Mouse (Mus musculus) MEL (cell line): ENCODE data around the gene Nr2c2. TPM values are rescaled to one million over a fixed set of nuclear protein-coding genes. Genes with fewer than 3 reads are reported as not detected.

Source experiments
- DNase-seq: peaks from one replicate; pipeline ENCODE4 v3.0.0; 2011; ENCODE audit warnings: low read depth, low spot score
- H3K27ac ChIP-seq: 2 replicates; pipeline ENCODE4 v1.5.1; 2012; ENCODE audit warnings: low read depth, mild to moderate bottlenecking, control low read depth, low read length, moderate library complexity; ENCODE audit not compliant: control insufficient read depth
- H3K27me3 ChIP-seq, 2 experiments: fragments of 150-350 bp in 1 of 2; sonication (generic) in 1 of 2; 2 replicates each; pipeline ENCODE4 v1.6.1; 2012; ENCODE audit warnings: low read length in 2 of 2, mild to moderate bottlenecking in 2 of 2, improper control_type of control experiment in 1 of 2, moderate library complexity in 1 of 2; ENCODE audit not compliant: insufficient read depth in 2 of 2, control insufficient read depth in 1 of 2
- H3K36me3 ChIP-seq, 2 experiments: 2 replicates each; pipeline ENCODE4 v1.6.1; 2012 to 2014; ENCODE audit warnings: low read length in 2 of 2, improper control_type of control experiment in 1 of 2, inconsistent platforms in 1 of 2, mild to moderate bottlenecking in 1 of 2; ENCODE audit not compliant: insufficient read depth in 2 of 2, control insufficient read depth in 1 of 2
- H3K4me1 ChIP-seq, 2 experiments: fragments of 150-350 bp in 1 of 2; sonication (generic) in 1 of 2; 2 replicates each; pipeline ENCODE4 v1.6.1; 2012; ENCODE audit warnings: low read length in 2 of 2, improper control_type of control experiment in 1 of 2, mild to moderate bottlenecking in 1 of 2; ENCODE audit not compliant: insufficient read depth in 2 of 2, control insufficient read depth in 1 of 2
- H3K4me3 ChIP-seq, 2 experiments: fragments of 150-350 bp in 1 of 2; sonication (generic) in 1 of 2; 2 replicates each; pipeline ENCODE4 v1.5.1; 2012; ENCODE audit warnings: low read depth in 2 of 2, low read length in 2 of 2, mild to moderate bottlenecking in 2 of 2, moderate library complexity in 2 of 2, control low read depth in 1 of 2, improper control_type of control experiment in 1 of 2; ENCODE audit not compliant: control insufficient read depth in 1 of 2, insufficient read depth in 1 of 2
- H3K79me2 ChIP-seq: 2 replicates; pipeline ENCODE4 v1.6.1; 2012; ENCODE audit warnings: mild to moderate bottlenecking, low read length, moderate library complexity; ENCODE audit not compliant: control insufficient read depth, poor library complexity, insufficient read depth
- H3K9ac ChIP-seq: 2 replicates; pipeline ENCODE4 v1.6.1; 2012; ENCODE audit warnings: low read depth, mild to moderate bottlenecking, control low read depth, low read length, moderate library complexity; ENCODE audit not compliant: control insufficient read depth, poor library complexity, severe bottlenecking
- H3K9me3 ChIP-seq: fragments of 150-350 bp; sonication (generic); replicated peaks from 2 replicates; pipeline ENCODE4 v1.6.1; 2012; ENCODE audit warnings: mild to moderate bottlenecking, low read length, improper control_type of control experiment, moderate library complexity; ENCODE audit not compliant: insufficient read depth
- BHLHE40 ChIP-seq: IDR thresholded peaks from 2 replicates; pipeline ENCODE4 v1.6.1; 2012; ENCODE audit warnings: low read depth, mild to moderate bottlenecking, inconsistent platforms, low read length, improper control_type of control experiment, borderline replicate concordance
- CHD2 ChIP-seq: IDR thresholded peaks from 2 replicates; pipeline ENCODE4 v1.6.1; 2011; ENCODE audit warnings: low read length, improper control_type of control experiment
- CTCF ChIP-seq, 3 experiments: IDR thresholded peaks in 2 of 3; conservative IDR thresholded peaks in 1 of 3; 2 replicates each; pipeline ENCODE4 v1.5.1; 2011 to 2012; ENCODE audit warnings: low read length in 3 of 3, low read depth in 2 of 3, mild to moderate bottlenecking in 2 of 3, improper control_type of control experiment in 1 of 3, inconsistent platforms in 1 of 3, mixed read lengths in 1 of 3, moderate library complexity in 1 of 3; ENCODE audit not compliant: control insufficient read depth in 1 of 3, insufficient read depth in 1 of 3, poor library complexity in 1 of 3, severe bottlenecking in 1 of 3
- JUND ChIP-seq: IDR thresholded peaks from 2 replicates; pipeline ENCODE4 v1.6.1; 2011; ENCODE audit warnings: low read depth, mild to moderate bottlenecking, improper control_type of control experiment, low read length
- KAT2A ChIP-seq: conservative IDR thresholded peaks from 2 replicates; pipeline ENCODE4 v1.6.1; 2012; ENCODE audit warnings: low read depth, low read length, improper control_type of control experiment, inconsistent platforms
- MXI1 ChIP-seq: IDR thresholded peaks from 2 replicates; pipeline ENCODE4 v1.6.1; 2011; ENCODE audit warnings: mild to moderate bottlenecking, low read depth, low read length, improper control_type of control experiment
- MYB ChIP-seq: IDR thresholded peaks from 2 replicates; pipeline ENCODE4 v1.6.1; 2011; ENCODE audit warnings: mild to moderate bottlenecking, low read depth, low read length, improper control_type of control experiment
- NELFE ChIP-seq: IDR thresholded peaks from 2 replicates; pipeline ENCODE4 v1.6.1; 2011; ENCODE audit warnings: low read depth, low read length, improper control_type of control experiment
- POLR2A ChIP-seq, 2 experiments: IDR thresholded peaks; 2 replicates each; pipeline ENCODE4 v1.6.1; 2011 to 2012; ENCODE audit warnings: low read length in 2 of 2, mild to moderate bottlenecking in 2 of 2, control low read depth in 1 of 2, improper control_type of control experiment in 1 of 2, low read depth in 1 of 2, moderate library complexity in 1 of 2; ENCODE audit not compliant: control insufficient read depth in 1 of 2, insufficient read depth in 1 of 2, poor library complexity in 1 of 2
- POLR2AphosphoS5 ChIP-seq: IDR thresholded peaks from 2 replicates; pipeline ENCODE4 v1.6.1; 2012; ENCODE audit warnings: low read depth, borderline replicate concordance, mild to moderate bottlenecking, inconsistent platforms, low read length, moderate library complexity, mixed read lengths
- RAD21 ChIP-seq: IDR thresholded peaks from 2 replicates; pipeline ENCODE4 v1.6.1; 2011; ENCODE audit warnings: mild to moderate bottlenecking, low read depth, low read length, improper control_type of control experiment
- RCOR1 ChIP-seq: IDR thresholded peaks from 2 replicates; pipeline ENCODE4 v1.6.1; 2012; ENCODE audit warnings: low read depth, mild to moderate bottlenecking, inconsistent platforms, low read length, improper control_type of control experiment
- SMC3 ChIP-seq: IDR thresholded peaks from 2 replicates; pipeline ENCODE4 v1.6.1; 2011; ENCODE audit warnings: low read depth, low read length, improper control_type of control experiment
- USF2 ChIP-seq, 2 experiments: IDR thresholded peaks; 2 replicates each; pipeline ENCODE4 v1.6.1; 2011 to 2012; ENCODE audit warnings: improper control_type of control experiment in 2 of 2, low read length in 2 of 2, borderline replicate concordance in 1 of 2, inconsistent platforms in 1 of 2, low read depth in 1 of 2, mild to moderate bottlenecking in 1 of 2; ENCODE audit not compliant: insufficient read depth in 1 of 2
- ZC3H11A ChIP-seq: IDR thresholded peaks from 2 replicates; pipeline ENCODE4 v1.6.1; 2012; ENCODE audit warnings: low read depth, mild to moderate bottlenecking, inconsistent platforms, low read length, improper control_type of control experiment
- ZNF384 ChIP-seq: IDR thresholded peaks from 2 replicates; pipeline ENCODE4 v1.6.1; 2012; ENCODE audit warnings: low read depth, mild to moderate bottlenecking, inconsistent platforms, low read length, improper control_type of control experiment
- polyA plus RNA-seq, 2 experiments: library from polyadenylated mRNA; stranded (reverse) in 1 of 2; unstranded in 1 of 2; fragments of >175 nt in 1 of 2; fragments of >200 nt in 1 of 2; gene quantifications; 2 replicates each; pipeline versions ENCODE4 v1.2.1 to v1.2.4; 2012; ENCODE audit warnings: low replicate concordance in 2 of 2, low read depth in 1 of 2; ENCODE audit not compliant: insufficient read length in 2 of 2, insufficient read depth in 1 of 2, missing spikeins in 1 of 2
- total RNA-seq: library from RNA; depleted of rRNA; stranded (reverse); fragments of 300-350 nt; gene quantifications from 2 replicates; pipeline ENCODE4 v1.2.3, GENCODE M21; 2012

The Nr2c2 gene
- total and polyA plus RNA-seq, 3 experiments = 12.1 to 17.0 TPM; not detected in 1

DNA sequence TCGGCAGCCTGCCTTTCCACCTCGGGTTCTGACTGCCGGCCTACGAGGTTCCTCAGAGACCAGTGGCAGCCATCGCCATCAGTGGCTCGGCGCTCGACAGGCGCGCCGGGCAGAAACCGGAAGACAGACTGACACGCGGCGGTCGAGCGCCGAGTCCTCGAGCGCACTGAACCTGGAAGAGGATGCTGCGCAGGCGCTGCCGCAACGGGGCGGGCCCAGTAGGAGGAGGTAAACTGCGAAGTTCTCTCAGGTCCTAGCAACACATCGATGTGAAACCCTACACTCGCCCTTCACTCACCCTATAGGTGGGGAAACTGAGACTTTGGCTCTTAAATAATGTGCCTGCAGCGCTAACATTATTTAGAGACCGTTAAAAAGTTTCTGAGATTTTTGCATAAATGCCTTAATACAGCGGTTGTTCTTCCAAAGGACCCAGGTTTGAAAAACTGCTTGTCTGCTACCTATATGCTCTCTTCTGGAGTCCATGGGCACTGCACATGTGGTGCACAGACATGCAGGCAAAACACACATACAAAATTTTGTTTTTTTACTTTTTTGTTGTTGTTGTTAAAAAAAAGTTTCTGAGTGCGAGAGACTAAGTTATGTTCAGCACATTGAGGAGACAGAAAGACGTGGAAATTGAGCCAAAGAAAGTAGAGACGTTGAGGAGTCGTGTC is 123.7 kb downstream of the Nr2c2 start, which contains the start of gene Rbsn (continued):
- TF ChIP-seq RCOR1 (no peak), MXI1 (peak; percentile 79), MYB (no peak)

DNA sequence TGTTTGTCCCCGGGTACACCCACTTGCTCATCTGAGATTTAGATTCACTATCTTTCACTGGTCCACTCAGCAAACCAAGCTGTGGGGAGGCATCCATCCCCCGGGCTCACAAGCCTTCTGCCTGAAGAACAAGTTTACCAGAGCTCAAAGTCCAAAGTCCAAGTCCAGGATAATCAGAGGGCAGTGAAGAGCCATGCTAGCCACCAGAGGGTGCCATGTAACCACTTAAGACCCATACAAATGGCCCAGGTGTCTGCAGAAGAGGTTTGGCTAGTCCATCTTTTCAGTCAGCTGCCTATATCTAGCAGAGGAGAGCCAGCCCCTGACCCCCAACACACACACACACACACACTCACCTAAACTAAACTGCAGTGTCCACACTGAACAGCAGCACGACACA is 128.3 kb downstream of the Nr2c2 start:
- DNase-seq = peak; percentile 55
- TF ChIP-seq POLR2AphosphoS5 (no peak), NELFE (no peak), SMC3 (peak; percentile 77), RAD21 (peak; percentile 71), ZC3H11A (peak; percentile 54), USF2 (IDR thresholded peaks at IDR 0.05; ENCODE audit: borderline replicate concordance in 1 of 2, insufficient read depth in 1 of 2, low read depth in 1 of 2, low read length in 2 of 2) (no peak), CTCF (IDR thresholded peaks at IDR 0.05 in 2 of 3, conservative IDR thresholded peaks at IDR 0.05 in 1 of 3; ENCODE audit: control insufficient read depth in 1 of 3, insufficient read depth in 1 of 3, low read depth in 2 of 3, low read length in 3 of 3, poor library complexity in 1 of 3, severe bottlenecking in 1 of 3) (peak; percentile 27 to 66 (median 57); a peak in 5 of 6 replicates), CHD2 (no peak), KAT2A (no peak)
- TF ChIP-seq, all 39 proteins: peak for 4
- peaks cover 0 to 4% of the 10 kb centered on the region in 2 experiments; a peak in 2 of 4 replicates for H3K4me1 ChIP-seq
- H3K27me3 ChIP-seq = peaks cover 8 to 9% of the 10 kb centered on the region in 2 experiments
- no peaks in the 10 kb centered on the region for H3K9me3 ChIP-seq
- peaks cover 2% of the 10 kb centered on the region; the same call in 1 of the 2 replicates for H3K79me2 ChIP-seq
- H3K9ac ChIP-seq = no peak overlapping the region
- H3K27ac ChIP-seq = no peak overlapping the region
- no peak overlapping the region for H3K4me3 ChIP-seq
- peaks cover 0 to 3% of the 10 kb centered on the region in 2 experiments; a peak in 2 of 4 replicates for H3K36me3 ChIP-seq

DNA sequence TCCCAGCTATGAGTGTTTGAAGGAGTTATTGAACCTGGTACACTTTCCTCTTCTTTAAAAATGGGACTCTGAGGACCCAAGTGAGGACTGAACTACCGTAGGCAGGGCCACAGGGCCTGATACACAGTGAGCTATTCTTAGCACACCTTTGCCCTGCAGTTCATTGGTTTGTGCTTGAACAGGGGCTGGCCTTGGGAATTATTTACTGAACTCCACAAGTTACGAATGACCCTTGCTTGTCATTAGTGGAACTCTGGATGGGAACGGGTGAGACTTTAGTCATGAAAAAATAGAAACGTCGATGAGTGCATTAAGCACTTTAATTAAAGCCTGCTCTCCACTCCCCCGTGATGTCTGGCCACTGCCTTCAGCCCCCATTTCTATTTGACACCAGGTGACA is 130.4 kb downstream of the Nr2c2 start:
- Histone ChIP-seq H3K36me3 (no peaks in the 10 kb centered on the region), H3K4me3 (no peak overlapping the region), H3K4me1 (no peaks in the 10 kb centered on the region), H3K27ac (no peak overlapping the region), H3K79me2 (no peaks in the 10 kb centered on the region), H3K27me3 (peaks cover 13 to 16% of the 10 kb centered on the region in 2 experiments), H3K9ac (no peak overlapping the region), H3K9me3 (no peaks in the 10 kb centered on the region)
- no peak for DNase-seq
- no peak for TF ChIP-seq JUND
- TF ChIP-seq POLR2A (IDR thresholded peaks at IDR 0.05; ENCODE audit: control insufficient read depth in 1 of 2, insufficient read depth in 1 of 2, low read depth in 1 of 2, low read length in 2 of 2, poor library complexity in 1 of 2) = no peak
- no peak for TF ChIP-seq BHLHE40
- TF ChIP-seq USF2 (IDR thresholded peaks at IDR 0.05; ENCODE audit: borderline replicate concordance in 1 of 2, insufficient read depth in 1 of 2, low read depth in 1 of 2, low read length in 2 of 2) = no peak
- TF ChIP-seq ZNF384 = no peak
